Mouse (Mus musculus) kidney, postnatal 25 days (tissue): ENCODE measurements around the gene Vipr1.

ENCODE experiments used
- DNase-seq, 2 experiments: peaks; one replicate each; pipeline ENCODE4 v3.0.0; 2021; ENCODE audit warnings: mixed read lengths in 2 of 2

Vipr1 gene

DNA sequence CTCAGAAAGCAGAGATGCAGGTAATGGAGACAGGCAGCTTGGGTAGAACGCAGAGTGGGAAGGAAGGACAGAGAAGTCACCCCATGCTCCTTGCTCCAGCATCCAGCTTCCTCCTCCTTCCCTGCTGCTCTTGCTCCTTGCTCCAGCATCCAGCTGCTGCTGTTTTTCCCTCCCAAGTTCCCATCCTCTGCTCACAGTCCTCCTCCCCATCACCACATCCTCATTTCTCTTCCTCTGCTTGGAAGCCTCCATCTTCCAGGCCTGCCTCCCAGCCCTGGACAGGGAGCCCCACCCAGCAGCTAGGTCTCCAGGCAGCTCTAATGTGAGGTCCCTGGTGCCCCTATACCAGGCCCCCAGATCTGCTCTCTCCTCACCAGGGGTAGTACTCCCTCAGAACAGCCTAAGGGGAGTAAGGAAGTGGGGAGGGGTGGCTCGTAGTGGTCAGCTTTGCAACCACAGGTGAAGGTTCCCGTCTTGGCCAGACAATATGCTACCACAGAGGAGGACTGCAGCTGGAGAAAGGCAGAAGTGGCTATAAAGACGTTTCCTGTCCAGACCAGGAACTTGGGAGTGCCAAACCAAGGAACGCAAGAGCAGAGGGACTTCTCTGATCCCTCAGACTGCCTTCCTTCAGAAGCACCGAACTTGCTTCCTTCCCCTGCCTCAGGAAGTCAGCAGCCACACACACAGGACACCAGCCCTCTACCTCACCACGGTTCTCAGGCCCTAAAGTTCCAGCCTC is 6.5 kb upstream of the Vipr1 start:
- no peak for DNase-seq

DNA sequence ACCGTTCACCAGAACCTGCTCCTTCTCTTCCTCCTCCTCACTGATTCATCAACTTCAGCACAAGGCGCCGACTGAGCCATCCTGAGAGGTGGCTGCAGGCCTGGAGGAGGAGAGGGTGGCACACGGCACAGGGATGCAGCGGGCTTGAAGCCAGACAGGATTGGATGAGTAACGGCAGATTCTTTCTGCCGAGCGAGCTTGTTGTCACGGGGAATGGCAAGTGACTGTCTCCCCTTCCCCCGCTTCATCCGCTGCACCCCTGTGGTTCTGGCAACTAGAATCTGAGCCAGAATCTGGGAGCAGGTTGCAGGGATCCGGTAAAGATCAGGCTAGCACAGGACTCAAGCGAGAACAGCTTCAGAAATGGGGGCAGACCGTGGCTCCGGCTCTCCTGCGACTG is 2.7 kb upstream of the Vipr1 start:
- DNase-seq, result no peak

DNA sequence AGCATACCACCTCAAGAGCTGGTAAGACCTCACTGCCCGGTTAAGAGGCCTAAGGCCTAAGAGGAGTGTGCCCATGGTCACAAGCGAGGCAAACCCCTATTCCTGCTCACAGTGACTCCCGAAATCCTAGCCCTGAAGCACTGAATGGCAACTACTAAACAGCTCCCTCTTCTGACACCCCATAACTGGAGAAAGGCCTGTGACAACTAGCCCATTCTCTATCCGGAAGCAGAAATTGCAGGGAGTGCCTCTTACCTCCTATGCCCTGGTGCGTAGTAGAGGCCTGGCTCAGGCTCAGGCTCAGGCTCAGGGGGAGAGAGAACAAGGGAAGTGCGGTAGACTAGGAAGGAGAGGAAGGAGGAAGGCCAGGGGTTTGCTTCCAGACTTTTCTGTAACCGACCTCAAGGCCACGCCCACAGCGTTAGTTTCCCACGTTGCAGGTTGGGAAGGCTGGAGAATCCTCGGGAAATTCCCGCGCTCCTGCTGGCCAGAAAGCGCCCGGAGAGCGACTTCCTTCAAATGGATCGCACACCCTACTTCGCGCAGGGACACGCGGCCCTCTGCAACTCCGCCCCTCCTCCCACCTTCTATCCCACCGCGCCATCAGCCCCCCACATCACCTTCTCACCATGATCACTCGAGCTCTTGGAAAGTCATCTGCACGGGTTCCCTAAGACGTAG is 1.1 kb upstream of the Vipr1 start:
- DNase-seq, result peak in 1 of 2 experiments; percentile 16

DNA sequence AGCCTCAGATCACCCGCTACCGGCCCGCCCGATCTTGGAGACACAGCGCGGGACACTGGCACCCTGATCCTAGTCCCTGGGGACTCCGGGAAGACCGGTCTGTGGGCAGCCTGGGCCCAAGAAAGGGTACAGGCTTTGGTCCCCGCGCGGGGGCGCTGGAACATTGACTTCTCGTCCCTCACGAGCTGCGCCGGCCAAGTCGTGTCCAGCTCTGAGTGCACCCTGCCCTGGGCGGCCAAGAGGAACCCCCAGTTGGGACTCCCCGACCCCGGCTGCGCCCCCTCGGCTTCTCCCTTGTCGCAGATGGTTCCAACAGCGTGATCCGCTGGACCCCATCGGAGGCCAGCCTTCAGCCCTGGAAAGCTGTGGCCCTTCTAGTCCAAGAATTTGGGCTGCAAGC is 515 bp upstream of the Vipr1 start, which contains the start of gene Lyzl4:
Gene Lyzl4, minus strand, starts transcription at position 96 of the 400 bp plus-strand sequence.
- peak; percentile 84 to 88 for DNase-seq

DNA sequence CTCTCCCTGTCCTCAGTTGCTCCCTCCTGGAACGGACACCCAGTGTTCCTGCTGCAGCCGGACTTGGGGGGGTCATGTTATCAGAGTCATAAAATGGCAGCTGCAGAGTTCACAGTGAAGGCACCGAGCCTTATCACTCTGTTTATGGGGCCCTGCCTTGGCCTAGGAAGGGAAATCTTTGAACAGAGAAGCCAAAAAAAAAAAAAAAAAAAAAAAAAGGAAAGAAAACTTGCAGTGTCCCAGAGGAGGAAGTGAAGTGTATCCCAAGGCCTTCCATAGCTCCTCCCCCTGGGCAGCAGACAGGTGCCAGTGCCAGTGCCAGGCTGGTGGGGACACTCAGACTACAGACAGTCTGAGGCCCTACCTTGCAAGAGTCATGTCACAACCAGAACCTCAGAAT is 2.3 kb downstream of the Vipr1 start:
- no peak for DNase-seq

DNA sequence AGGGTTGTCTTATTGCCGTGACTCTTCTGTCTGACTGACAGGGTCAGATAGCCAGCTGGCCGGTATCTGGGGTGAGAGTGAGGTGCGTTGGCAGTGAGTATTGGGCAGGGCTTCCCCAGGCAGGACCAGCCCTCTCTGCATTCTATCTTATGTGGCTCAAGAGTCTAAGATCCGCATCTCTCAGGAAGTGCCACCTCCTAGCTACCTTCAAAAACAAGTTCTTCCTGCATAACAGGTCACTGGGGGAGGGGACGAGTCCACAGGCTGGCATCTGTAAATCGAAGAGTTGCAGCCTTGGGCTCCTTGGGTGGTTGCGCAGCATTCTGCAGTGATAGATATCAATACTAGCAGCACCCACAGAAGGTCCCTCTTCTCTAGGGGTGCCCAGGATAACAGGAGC is 4.5 kb downstream of the Vipr1 start:
- DNase-seq, result no peak

DNA sequence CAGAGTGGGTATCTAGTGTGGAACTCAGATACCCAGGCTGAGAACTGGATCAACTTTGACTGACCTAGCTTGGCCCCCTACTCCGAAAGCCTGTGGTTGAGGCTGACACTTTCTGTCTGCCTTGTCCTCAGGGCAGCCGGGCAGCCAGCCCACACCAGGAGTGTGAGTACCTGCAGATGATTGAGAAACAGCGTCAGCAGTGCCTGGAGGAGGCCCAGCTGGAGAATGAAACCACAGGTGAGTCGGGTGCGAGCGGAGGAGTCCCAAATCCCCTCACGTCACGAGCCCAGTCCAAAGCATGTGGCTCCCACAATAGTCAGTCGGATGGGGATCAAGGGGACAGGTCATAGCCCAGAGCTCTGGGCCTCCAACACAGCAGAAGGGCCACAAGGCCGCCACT is 11.2 kb downstream of the Vipr1 start:
- no peak for DNase-seq

DNA sequence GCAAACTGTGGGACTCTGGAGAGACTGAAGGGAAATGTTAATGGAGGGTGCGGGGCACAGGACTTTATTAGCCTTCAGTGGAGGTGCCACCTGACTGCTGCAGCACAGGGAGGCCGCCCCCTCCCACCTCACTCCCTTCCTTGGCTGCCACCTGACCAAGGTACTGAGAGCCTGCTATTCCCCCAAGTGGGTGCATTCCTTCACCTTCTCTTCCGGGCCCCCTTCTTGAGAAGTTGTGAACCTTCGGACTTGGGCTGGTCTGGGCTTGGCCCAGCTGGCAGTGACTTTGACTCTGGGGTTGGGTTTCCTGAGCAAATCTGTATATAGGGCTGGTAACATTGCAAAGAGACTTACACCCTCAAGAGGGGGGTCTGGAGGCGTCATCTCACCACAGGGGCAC is 13.8 kb downstream of the Vipr1 start:
- no peak for DNase-seq

DNA sequence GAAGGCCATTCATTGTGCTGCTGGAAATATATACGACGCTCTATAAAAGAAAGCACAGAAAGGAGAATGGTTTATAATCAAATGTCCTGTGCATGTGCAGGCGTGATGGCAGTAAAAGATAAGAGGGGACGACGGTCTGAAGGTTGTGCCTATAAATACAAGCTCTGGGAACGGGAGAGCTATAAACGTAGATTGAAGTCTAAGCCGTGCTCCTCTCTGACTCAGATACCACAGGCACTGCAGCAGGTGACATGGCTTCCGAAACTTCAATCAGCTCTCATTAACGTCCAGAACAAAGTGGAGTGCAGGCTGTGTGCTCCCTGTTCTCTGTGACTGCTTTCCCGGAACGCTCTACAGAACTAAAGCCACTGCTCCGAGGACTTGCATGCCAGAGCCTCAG is 14.6 kb downstream of the Vipr1 start:
- DNase-seq, result no peak

DNA sequence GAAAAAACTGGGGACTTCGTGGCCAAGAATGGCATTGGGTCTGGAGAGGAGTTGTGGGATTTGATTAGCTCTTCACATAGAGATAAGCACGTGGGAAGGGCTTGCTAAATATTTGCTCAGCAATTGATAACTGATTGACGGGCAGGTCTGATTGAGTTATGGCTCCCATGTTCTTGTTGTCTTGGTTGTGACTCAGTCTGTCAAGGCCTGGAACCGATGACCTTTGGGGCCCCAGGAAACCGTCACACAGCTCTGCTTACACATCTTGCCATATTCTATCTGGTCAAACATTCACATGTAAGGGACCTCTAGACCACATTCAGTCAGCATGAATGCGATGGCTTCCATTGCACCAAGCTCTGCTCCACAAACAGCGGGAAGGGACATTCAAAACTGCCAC is 15.7 kb downstream of the Vipr1 start:
- DNase-seq, result no peak

DNA sequence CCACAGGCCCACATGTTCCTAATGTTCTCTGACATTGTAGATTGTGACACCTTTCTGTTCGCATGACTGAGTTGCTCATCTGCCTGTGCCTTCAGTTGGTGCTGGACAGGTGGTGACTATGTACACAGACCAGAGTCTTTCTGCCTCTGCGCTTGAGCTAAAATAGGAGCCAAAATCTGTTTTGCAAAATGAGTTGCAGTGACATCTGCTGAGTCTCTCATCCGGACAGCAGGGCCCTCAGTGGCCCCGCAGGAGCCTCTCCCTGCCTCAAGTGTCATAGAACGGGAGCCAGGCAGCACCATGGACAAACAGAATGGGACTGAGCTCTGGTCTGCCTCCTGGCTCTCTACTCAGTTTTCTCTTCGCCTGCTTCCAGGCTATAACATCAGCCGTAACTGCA is 17.3 kb downstream of the Vipr1 start:
- no peak for DNase-seq

DNA sequence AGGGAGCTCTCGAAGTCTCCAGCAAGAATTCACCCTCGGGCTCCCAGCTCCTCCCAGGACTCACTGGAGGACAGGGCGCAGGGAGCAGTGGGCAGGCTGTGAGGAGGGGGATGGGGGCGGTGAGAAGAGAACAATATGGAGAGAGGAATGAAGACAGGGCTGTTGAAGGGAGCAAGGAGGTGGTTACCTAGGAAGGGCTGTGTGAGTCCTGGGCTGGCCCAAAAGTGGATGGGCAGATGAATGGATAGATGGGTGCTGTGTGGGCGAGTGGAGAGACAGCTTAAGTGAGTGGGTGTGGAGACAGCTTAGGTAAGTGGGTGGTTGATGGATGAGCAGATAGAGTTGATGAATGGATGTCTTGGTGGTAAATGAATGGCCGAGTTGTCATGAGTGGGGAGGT is 21.0 kb downstream of the Vipr1 start:
- no peak for DNase-seq

DNA sequence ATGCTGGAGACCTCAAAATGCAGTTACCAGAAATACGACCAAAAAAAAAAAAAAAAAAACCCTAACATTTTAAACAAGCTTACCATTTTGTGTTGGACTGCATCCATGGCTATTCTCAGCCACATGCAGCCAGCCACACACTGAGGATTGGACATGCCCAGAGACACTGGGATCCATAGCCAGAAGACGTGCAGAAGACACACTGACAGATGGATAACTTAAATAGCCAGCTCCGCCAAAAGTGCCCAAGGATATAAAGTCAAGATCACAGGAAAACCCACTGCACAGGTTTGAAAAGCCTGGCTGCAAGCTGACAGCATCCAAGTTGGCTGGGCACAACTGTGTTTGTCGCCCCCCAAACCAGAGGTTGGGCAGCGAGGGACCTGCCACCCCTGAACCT is 21.6 kb downstream of the Vipr1 start:
- DNase-seq, result no peak

DNA sequence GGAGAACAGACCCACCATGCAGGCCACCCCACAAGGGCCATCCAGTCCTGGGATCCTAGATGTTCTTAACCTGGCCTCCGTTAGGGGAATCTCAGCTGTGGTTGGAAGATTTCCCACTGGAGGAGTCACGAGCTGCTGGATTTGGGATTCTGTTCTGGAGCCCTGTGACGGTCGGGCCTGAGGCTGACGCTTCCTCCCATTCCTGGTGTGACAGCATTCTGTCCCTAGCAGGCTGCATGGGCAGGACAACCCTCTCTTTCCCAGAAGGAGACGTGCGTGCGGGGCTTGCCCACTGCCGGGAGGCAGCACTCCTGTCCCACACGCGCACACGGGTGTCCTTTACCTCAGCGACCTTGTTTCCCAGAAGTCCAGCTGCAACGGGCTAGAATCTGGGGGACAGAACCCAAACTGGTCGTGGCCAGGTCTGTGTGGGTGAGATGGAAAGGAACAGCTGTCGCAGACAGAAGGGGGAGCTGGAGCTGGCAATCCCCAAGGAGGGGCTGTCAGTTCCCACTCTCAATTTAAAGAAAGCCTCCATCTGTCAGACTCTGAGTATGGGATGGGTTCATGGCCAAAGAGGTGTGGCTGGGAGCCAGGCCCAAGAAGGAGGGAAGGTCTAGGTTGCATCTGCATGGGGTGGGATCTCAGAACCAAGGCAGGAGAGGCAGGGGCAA is 24.6 kb downstream of the Vipr1 start:
- no peak for DNase-seq

DNA sequence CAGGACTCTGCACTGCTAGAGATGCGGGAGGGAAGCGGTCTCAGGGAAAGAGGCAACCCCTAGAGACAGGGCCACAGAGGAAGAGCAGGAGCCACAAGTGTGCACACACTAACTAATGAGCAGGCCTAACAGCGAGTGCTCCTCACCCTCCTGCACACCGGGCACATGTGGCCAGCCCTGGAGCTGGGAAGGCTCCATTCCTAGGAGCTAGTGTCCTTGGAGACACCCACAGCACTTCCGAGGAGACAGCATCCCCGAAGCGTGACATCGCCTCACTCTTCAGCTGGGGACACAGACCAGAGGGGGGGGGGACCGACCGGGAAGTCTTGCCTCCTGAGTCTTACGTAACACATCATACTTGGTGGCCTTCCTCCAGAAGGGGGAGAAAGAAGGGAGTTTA is 25.3 kb downstream of the Vipr1 start:
- DNase-seq, result no peak

DNA sequence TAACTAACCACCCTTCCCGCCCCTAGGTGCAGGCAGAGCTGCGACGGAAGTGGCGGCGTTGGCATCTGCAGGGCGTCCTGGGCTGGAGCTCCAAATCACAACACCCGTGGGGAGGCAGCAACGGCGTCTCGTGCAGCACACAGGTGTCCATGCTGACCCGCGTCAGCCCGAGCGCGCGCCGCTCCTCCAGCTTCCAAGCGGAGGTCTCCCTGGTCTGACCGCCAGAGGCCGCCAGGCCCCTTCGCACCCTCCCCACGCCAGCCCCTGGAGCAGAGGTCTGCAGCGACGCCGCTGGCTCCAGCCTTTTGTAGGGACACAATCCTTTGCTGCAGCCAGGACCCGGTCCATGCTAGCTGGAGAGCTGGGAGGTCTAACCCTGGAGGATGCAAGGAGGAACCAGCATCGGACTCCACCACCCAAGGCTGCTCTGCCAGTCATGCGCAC is 26.9 kb downstream of the Vipr1 start:
- DNase-seq, result peak; percentile 64 to 77

DNA sequence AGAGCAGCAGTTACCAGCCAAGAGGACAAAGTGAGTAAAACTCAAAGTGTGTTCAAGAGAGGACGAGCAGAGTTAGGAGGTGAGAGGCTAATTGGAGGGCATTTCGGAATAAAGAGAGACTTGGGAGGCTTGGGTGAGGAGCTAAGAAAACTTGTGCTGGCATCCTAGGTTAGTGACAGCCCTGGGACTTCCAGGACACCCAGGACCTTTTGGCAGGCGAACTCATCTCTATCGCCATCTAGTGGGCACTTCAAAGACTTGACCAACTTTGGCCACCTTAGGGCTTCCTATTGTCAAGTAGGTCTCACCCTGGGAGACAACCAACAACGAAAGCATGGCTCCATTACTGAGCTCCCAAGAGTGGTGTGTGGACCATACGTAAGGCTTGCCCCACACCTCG is 28.8 kb downstream of the Vipr1 start:
- DNase-seq, result peak; percentile 52 to 55

DNA sequence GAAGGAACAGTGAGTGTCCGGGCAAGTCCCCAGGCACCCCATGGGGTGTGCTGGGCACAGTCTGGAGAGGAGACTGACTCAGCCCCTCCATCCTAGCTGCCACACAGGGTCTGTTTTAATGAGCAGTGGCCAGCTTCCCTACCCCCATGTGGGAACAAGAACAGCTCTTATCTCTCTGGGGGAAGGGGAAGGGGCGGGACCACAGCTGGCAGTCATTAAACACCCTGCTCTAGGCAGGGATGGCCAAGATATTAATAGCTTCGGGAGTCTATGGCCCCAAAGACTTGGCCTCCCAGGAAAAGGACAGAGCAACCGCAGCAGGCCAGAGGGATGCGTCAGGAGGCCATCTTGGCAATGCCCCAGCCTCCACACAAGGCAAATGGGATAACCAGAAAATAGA is 29.8 kb downstream of the Vipr1 start:
- DNase-seq, result peak; percentile 35 to 60

DNA sequence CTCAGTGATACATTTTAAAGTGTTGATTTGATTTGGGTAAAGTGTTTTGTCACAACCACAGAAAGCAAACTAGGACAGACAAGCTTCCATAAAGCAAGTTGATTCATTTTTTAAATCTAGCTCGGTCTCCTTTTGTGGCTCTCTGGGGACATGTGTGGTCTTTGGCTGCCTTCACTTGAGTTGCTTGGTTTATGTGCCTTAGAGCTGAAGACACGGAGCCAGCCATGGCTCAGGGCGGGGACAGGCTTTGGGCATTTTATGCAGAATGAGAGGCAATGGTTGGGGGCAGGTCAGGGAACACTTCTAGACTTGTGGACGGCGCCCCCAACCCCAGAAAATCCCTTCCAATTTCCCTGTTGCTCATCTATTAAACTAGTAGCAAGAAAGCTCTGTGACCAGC is 31.2 kb downstream of the Vipr1 start:
- no peak for DNase-seq

DNA sequence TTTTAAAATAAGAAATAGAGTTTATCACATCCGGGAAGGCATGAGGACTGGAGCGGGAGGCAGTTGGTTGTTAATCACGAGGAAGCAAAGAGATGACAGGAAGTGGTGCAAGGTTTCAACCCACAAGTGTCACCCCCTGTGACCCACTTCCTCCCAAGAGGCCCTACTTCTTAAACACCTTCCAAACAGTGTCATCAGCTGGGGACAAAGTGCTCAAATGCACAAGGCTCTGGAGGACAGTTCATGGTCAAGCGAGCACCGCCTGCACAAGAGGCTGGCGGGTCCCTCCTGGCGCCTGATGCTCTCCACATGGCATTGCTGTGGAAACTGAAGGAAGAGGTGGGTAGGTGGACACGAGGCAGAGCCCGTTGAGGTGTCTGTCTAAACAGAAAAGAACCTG is 32.5 kb downstream of the Vipr1 start:
- DNase-seq, result peak in 1 of 2 experiments; percentile 25

DNA sequence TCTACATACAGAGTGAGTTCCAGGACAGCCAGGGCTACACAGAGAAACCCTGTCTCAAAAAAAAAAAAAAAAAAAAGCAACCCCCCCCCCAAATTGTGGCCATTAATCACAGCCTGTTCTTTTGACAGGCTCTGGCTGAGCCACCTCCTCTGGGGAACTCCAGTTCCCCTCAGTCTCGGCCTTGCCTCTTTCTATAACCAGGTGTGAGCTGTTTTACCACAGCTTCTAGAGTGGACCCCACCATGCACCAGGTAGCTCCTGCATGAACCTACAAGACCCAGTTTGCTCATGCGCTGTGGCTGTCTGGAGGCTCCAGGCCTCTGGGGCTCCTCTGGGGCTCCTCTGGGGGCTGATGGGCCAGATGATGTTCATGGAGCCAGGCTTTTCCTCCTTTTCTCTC is 33.0 kb downstream of the Vipr1 start:
- DNase-seq, result no peak

DNA sequence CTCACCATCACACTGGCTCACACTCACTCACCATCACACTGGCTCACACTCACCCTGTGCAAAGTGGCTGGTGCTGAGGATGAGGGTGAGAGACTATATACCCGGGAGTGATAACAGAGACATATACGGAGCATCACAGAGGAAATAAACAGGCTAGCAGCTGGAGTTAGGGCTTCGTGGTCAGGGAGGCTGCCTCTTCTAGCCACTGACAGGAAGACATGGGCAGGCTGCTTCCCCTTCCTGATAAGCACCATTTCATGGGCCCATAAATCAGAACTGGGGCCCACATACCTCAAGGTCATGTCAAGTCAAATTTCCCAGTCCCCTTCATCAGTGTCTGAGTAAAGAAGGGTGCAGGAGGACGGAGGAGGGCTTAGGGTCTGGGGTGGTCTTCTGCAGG is 34.6 kb downstream of the Vipr1 start:
- DNase-seq, result no peak

DNA sequence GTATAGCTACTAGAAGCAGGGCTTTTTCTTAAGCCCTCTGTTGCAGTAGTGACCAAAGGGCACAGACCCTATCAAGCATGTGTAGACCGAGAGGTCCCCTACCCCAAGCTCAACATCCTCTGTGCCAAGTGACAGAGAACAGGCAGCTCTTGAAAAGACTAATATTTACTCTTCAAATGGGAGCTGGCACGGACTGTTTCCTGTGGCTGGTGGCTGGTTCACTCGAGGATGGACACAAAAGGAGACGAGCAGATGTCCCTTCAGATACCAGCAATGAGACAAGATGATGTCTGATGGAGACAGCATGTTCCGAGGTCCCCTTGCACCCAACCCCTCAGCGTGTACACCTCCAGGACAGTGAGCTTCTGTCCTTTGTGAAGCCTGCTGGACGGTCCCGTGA is 35.0 kb downstream of the Vipr1 start:
- no peak for DNase-seq

DNA sequence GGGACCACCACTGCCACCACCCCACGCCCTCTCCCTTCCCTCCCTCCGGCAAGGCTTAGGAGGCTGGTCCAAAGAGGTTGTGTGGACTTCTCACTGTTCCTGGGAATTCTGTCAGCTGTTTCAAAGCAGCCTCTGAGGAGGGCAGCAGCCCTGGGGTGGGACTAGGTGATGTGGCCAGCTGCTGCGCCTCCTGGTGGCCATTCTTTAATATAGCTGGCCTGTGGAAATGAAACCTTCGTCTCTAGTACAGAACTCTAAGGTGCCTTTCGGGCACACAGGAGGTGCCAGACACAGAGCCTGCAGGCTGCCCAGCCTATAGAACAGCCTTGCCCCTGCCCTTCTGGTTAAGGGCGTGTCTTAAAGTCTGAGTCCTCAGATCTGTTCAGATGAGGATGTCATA is 37.0 kb downstream of the Vipr1 start:
- DNase-seq, result peak in 1 of 2 experiments; percentile 57
